Mouse (Mus musculus) gastrocnemius, postnatal 10 days (tissue): Measurements from ENCODE around the gene Tiam2. TPM values are rescaled to one million over a fixed set of nuclear protein-coding genes. Genes with fewer than 3 reads are reported as not detected.
"Not testable (repeated sequence)": the region's sequence is repeated elsewhere in the genome, so short reads cannot be mapped to it uniquely, and the experiment has no call there.

Experiments used
- DNase-seq: peaks from one replicate; pipeline ENCODE4 v3.0.0; 2021; ENCODE audit warnings: mixed read lengths
- total RNA-seq, 2 experiments: library from RNA; stranded (reverse); gene quantifications; 2 replicates each; pipeline ENCODE4 v1.2.3; 2021

The Tiam2 gene
- total RNA-seq, 2 experiments from 2014 or later = 4.5 to 7.0 TPM

DNA sequence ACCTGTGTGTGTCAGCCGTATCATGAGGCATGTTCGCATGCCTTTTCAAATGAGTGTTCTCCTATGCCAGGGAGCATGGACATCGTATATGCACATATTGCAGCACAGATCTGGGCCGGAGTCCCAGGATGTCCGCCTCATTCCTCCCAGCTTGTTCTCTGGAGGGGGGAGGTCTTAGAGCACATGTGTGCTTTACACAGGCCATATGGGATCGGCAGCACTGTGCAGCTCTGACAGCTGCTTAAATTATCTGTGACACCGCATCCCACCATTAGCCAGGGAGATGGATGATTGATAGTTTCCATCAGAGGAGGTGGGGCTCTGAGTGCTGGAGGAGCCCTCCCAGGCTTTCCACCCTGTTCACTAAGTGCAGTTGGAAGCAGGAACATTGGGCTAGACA, 12.4 kb downstream of the Tiam2 start:
- DNase-seq = no peak

- DNase-seq = no peak
Measured at GRCm38 (mm10) chr17:3344872-3345271, 18.5 kb downstream of the Tiam2 start.

GRCm38 (mm10) chr17:3345276-3345885, 19.0 kb downstream of the Tiam2 start:
- no peak for DNase-seq

DNA sequence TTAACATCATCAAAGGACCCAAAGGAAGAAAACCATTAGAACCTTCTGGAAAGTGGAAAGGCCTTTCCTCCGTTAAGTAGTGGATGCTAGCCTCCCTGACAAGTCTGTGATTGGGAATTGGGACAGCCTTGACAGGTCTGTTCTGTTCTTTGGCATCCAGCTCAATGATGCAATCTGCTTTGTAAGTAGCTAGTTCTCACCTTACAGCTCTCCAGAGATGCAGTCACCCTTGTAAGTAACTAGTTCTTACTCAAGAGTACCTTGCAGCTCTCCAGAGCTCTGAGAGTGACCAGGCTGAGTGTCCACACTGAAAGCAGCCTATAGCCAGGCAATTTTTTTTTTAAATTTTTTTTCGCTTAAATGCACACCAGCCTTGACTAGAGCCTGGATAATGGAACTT, 21.4 kb downstream of the Tiam2 start:
- no peak for DNase-seq

DNA sequence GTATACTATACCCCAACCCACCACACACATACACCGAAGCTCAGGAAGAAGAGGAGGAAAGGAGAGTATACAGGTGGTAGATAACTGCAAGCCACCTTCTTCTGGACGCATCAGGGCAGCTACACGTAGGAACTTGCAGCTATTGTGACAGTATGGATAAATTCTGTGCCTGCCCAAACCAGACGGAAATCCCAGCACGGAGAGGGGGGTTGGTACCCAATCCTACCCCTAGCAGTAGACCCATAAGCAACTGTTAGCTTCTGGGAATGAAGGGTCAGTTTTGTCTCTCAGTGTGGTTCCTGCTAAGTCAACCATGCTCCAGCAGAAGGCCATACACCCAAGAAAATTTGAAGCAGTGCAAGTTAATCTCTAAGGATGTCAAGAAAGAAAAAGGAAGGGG, 23.0 kb downstream of the Tiam2 start:
- no peak for DNase-seq

- DNase-seq = peak; percentile 20
Measured at GRCm38 (mm10) chr17:3349939-3350338, 23.6 kb downstream of the Tiam2 start.

DNA sequence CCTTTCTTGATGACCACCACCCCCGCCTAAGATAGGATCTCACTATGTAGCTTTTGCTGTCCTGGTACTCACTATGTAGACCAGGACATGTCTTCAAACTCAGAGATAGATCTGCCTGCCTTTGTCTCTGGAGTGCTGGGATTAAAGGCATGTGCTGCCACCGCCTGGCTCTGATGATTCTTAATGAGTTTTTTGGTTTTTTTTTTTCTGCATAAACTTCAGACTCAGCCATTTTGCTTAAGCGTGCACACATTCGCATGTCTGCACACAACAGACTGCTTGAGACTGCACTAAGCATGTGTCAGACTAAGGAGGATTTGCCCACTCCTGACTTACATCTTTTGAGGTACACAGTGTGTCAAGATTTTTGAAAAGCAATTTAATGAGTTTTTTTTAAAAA, 24.0 kb downstream of the Tiam2 start:
- DNase-seq = no peak

- DNase-seq = no peak
Measured at GRCm38 (mm10) chr17:3351668-3352067, 25.3 kb downstream of the Tiam2 start.

GRCm38 (mm10) chr17:3353141-3353540, 26.8 kb downstream of the Tiam2 start:
- not testable (repeated sequence) for DNase-seq

- DNase-seq = no peak
Measured at GRCm38 (mm10) chr17:3354856-3355255, 28.5 kb downstream of the Tiam2 start.

DNA sequence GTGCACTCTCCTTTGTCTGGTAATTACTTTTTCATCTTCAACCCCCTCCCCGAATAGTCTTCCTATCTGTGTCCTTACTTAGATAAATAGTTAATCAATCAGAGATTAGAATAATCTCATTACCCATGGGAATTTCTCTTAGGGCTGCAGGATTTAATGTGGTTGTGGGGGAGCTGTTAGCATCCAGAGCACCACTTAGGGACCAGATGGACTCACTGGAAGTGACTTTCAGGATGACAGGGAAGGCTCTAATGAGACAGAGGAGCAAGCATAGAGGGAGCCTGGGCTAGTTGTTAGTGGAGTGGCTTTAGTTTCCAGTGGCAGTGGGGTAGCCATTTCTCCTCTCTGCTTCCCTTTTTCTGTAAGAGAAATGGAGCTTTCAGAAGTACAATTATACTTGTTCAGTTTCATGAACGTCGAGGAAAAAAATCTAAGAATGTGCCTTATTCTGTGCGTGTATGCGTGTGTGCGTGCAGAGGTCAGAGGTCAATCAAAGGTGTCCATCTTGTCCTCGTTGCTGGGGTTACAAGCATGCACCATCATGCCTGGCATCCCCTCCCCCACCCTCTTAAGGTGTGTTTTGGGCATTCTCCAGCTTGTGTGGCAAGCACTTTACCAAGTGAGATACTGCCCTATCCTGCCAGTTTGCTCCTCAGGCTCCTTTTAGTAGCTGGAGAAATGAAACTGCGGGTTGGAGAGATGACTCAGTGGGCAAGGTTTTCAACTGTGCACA, 30.4 kb downstream of the Tiam2 start:
- DNase-seq = no peak

- no peak for DNase-seq
Measured at GRCm38 (mm10) chr17:3360236-3360635, 33.9 kb downstream of the Tiam2 start.

DNA sequence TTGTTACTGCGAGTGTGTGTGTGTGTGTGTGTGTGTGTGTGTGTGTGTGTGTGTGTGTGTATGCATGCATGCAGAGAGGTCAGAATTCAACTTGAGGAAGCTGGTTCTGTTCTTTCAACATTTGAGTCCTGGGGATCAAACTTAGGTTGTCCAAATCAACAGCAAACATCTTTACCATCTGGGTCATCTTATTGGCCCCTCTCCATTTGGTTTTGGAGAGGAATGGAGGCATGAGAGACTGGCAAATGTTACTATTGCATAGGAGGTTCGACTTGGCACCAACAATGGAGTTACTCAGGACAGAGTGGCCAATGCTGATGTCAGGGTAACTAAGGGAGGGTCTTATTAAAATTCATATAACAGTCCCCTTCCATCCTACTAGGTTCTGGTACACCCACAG, 35.4 kb downstream of the Tiam2 start:
- no peak for DNase-seq

DNA sequence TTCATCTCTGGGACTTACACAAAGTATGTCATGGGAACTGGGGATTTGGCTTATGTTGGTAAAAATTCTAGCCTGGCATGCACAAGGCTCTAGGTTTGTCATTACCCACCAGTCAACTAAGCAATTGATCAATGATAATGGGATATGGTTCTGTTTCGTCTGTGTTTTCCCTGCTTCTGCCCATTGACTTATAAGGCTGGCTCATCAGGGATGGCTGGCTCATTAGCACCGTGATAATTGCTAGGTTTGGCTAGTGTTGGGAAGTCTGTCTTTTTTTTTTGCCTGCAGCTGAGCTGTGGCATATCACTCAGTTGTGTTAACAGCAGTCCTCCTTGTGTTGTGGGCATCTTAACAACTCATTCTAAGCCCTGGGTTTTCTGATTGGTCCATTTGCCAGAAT, 36.8 kb downstream of the Tiam2 start:
- DNase-seq = no peak

DNA sequence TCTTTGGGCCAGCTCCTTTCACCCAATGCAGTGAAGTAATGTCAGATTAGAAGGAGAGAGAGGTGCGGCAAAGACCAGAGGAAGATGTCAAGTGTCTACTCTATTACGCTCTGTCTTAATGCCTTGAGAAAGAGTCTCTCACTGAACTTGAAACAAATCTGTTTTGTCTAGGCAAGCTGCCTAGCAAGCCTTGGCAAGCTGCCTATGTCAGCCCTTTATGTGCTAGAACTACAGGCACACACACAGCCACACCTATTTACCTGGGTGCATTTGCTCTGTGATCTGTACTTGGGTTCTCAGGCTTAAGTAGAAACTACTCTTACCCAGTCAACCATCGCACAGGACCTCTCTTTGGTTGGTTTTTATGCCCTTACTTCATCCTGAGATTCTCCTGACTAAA, 40.4 kb downstream of the Tiam2 start:
- peak; percentile 11 for DNase-seq

GRCm38 (mm10) chr17:3368386-3368785, 42.0 kb downstream of the Tiam2 start:
- DNase-seq = no peak

DNA sequence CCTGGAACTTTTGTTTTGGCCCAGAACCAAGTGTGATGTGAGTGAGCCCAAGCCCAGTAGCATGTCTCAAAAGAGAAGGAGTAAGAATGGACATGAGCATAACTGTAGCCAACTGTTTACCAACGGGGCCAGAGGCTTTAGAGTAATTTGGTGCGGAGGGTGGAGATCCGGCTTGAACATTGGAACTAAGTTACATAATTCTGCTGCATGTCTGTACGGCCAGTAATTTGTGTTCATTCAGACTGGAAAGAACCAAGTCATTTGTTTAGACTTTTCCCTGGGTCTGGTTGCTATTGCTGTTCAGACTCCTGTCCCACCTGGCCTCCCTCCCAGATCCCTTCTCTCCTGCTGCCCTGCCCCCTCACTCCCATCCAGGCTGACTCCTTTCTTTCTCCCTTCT, 43.3 kb downstream of the Tiam2 start:
- no peak for DNase-seq

DNA sequence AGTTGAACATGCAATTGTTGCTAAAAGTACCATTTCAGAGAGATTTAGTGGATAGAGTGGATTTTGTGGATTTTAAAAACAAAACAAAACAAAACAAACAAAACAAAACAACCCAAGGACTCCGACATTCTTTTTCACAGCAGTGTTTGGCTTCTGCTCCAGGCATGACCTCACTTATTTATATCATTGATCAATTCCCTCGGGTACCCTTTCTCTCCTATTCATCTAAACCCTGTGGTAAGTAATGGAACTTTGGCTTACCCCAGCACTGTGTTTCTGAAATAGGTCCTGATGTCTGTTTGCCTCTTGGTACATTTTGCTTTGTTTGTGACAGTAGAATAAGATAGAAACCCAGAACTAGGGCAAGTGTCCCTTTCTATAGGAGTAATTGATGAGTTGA, 52.2 kb downstream of the Tiam2 start:
- no peak for DNase-seq

GRCm38 (mm10) chr17:3379753-3380588, 53.6 kb downstream of the Tiam2 start:
- DNase-seq = no peak

GRCm38 (mm10) chr17:3385391-3385790, 59.0 kb downstream of the Tiam2 start:
- DNase-seq = no peak

- DNase-seq = no peak
Measured at GRCm38 (mm10) chr17:3387819-3388218, 61.4 kb downstream of the Tiam2 start.

- DNase-seq = no peak
Measured at GRCm38 (mm10) chr17:3389741-3390140, 63.4 kb downstream of the Tiam2 start.

- no peak for DNase-seq
Measured at GRCm38 (mm10) chr17:3393981-3394380, 67.6 kb downstream of the Tiam2 start.
